Mouse (Mus musculus) 3134 (cell line): ENCODE measurements around the gene Gpr157.

Experiments
- DNase-seq: peaks from one replicate; pipeline ENCODE4 v3.0.0-alpha.2; 2011; ENCODE audit warnings: low spot score; ENCODE audit not compliant: insufficient read length; ENCODE audit errors: extremely low read depth

The Gpr157 gene

DNA sequence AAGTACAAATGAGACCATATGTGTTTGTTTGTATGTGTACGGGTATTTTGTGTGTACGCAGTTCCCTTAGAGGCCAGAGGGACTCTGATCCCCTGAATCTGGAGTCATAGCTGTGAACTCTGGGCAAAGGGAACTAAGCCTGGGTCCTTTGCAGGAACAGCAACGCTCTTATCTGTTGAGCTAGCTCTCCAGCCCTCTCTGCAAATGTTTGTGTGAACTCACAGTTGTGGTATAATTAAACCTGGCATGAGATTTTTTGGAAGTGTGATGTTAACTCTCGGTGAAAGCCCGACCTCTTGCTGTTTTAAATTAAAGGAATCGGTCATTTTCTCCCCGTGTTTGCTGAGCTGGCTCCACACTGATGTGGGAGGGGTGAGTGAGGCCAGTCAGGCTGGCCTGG is 18.5 kb downstream of the Gpr157 start:
- DNase-seq: no peak

DNA sequence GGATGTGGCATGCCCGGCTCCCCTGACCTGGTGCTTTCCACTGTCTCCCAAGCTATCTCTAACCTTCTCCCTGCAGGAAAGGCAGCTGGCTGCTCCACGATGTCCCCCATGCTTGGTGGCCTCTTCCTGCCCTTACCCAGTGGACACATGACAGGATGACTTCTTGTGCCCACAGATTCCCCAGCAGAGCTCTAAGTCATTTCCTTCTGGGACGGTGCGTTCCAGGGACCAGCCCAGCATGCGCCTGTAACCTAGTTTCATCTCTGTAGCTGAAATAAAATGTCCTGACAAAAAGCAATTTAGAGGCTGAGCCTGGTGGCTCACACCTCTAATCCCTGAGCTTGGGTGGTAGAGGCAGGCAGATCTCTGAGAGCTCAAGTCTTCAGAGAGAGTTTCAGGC is 19.5 kb downstream of the Gpr157 start:
- no peak for DNase-seq

DNA sequence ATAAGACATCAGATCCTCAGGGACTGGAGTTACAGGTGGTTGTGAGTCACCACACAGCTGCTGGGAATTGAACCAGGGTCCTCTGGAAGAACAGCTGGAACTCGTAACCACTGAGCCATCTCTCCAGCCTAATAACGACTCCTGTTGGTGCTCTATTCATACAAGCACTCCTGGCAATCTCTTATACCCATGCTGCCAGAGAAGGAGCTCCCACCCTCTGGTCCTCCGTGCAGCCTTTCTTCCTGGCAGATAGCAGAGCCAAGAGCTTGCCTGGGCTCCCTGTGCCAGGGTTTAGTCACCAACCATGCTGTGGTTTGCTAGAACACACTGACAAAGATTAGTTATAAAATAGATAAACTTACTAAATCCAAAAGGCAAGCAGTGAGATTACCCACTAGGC is 22.5 kb downstream of the Gpr157 start:
- peak; percentile 36 for DNase-seq

DNA sequence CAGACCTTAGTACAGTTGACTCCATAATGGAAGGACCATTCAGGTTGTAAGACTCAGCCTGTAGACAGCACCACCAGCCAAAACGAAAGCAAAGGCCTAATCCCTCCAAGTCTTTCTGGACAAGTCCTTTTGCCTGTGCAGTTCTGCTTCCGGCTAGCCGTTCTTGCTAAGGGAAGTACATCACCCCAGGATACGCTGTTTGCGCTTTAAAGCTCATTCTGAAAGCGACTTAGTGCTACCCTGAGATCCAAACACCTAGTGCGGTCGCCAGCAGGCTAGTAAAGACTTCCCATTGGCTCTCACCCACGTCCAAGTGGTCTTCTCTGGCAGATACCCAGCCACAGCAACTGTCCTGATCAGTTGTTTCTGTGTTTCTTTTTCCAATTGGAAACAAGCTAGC is 23.2 kb downstream of the Gpr157 start:
- DNase-seq: peak; percentile 16

DNA sequence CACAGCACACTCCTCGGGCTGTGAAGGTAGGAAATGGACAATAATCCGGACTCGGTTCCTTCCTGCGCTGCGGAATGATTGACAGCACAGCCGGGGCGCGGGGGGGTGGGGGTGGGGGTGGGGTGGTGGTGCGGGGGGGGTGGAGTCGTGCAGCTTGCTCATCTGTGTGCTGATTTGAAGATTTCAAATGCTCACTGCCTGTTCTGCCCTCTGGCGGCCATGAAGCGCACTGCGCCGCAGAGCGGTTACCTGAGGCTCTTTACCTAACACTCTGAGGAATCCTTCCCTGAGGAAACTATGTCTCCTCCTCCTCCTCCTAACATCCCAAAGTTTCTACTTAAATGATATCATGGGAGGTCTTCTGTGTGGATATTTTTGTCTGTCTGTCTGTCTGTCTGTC is 25.7 kb downstream of the Gpr157 start:
- peak; percentile 40 for DNase-seq

DNA sequence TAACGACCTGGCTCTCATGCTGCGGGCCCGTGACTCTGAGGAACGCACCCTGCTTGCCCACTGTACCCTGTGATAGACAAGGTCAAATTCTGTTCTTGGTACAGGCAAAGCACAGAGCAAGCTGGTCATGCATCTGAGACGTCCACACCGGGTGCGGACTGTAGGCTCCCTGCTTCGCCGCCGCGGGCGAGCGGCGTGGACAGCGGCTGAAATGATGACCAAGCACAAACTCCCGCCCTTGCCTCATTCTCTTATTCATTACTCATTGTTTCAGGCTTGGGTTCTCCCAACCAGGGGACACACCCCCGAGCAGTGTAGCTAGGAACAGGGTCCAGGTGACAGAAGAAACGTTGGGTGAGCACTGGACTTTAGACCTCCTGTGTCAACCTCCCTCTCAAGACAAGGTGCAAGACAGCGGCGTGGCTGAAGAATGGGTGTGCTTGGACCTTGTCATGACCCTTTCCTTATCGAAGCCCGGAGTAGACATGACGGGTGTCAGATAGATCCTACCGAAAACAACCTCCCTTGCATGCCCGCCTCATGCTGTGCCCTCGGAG is 27.4 kb downstream of the Gpr157 start:
- no peak for DNase-seq

DNA sequence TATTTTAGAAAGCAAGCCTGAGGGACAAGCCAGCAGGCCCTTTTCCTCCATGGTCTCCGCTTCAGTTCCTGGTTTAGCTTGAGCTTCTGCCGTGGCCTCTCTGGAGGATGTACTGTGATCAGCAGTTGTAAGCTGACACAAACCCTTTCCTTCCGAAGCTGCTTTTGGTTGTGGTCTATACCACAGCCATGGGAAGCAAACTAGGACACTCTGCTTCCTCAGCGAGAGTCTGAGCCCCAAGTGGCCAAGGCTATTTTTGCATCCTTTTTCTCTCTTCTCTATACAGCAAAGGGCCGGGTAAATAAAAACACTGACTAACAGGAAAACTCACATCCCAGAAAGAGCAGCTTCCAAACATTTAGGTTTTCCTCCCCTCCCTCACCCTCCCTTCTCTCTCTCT is 30.1 kb downstream of the Gpr157 start:
- DNase-seq: no peak

DNA sequence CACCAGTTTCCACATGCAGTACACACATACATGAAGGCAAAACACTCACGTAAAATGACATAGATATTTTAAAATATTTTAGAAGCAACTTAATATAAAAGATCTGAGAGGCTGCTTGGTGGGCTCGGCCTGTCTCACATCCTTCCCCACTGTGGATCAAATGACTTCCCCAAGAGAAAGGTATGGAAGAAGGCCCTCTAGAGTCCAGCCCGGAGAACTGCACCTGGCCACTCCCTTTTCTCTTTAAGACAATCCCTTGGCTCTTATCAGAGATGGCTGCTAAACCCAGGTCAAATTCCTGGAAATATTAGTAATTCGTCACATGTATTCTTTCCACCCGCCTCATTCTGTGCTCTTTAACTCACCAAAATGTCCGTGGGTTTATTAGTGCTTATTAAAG is 31.0 kb downstream of the Gpr157 start:
- no peak for DNase-seq

DNA sequence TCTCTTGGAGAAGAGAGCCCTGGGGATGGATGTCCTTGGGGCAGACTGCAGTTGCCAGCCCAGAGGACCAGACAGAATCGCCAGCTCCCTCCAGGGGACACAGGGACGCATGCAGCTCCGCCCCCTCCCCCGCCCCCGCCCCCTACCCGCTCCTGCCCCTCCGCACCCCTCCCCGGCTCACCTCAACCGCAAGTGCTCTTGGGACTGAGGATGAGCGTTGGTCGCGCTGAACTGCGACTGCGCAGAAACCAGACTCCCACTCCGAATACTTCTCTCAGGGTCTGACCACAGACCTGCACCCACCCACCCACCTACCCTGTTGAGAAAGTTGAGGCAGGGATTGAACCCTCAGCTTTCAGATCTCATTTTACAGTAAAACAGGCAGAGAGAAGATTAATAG is 31.9 kb downstream of the Gpr157 start, which contains the start of gene Slc2a5:
Gene Slc2a5, plus strand, starts transcription at position 229 of the 400 bp plus-strand sequence.
- no peak for DNase-seq

DNA sequence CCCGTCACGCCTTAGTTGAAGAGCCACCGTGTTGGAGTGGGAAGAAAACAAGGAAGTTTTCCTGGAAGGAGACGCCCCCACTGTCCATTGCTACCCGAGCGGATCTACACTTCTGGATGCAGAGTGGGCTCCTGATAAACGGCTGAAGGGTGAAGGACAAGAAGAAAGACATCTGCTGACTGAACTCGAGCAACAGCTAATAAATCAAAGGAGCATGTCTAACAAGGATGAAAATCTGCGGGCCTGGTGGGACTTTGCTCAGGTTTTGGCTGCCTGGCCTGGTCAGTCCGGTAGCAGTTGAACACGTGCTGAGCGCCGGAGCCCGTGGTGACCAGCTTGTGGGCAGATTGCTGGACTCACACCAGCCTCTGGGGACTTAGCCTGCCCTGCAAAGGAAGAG is 32.5 kb downstream of the Gpr157 start:
- DNase-seq: no peak

DNA sequence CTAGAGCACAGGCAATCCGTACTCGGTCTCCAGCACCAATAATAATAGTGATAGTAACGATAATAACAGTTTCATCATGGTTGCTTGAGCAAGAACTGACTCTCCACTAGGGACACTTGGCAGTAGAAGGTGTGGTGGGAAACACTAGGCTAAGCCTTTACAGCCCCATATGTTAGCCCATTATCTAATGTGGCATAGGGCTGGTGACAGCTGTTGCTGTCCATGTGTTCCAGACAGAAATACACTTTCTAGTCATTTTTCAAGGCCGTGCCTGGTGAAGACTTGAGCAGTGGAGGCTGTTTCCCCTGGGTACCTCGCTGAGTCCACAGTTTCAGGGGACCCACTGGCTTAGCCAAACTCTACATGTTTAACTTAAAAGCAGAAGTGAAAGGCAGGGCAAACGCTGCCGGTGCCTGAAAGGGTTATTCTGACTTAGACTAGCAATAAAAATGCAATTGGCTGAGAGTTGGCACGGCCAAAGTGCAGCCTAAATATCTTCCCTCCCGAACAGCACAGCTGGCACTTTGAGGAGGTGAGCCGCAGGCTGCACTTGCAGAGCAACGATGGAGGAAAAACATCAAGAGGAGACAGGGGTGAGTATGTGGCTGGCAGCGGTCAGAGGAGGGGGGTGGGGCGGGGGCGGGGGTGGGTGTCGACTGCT is 33.1 kb downstream of the Gpr157 start:
- no peak for DNase-seq

DNA sequence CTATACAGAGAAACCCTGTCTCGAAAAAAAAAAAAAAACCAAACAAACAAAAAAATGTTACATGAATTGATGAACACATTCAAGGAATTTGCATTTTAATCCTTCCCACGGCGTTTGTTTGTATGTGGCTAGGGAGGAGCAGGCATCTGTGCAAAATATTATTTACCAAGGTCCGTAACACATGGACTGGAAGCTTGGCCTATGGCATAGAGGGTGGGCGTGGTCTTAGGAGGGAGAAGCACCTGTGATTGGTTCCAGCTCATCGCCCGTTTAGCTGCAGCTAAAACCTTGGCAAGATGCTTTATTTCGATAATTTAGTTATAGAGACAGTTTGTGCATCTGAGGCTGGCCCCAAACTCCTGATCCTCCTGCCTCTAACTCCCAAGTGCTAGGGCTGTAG is 34.3 kb downstream of the Gpr157 start:
- DNase-seq: no peak

DNA sequence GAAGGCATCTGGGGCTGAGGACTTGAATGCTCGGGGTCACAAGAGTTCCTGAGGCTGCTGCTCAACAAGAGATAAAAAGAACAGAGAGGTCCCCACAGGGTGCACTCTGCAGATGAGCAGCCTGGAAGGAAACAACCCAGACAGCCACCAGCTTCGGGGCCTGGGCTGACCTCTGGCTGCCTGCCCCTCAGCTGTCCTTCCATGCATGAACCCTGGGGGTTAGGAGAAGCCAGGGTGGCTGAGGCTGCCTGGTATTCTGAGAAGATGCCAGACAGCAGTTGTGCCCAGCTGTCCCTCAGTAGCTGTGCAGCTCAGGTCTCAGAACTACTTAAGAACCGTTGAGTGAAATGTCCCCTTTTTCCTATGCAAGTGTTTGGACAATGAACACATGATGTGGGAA is 35.3 kb downstream of the Gpr157 start:
- no peak for DNase-seq

DNA sequence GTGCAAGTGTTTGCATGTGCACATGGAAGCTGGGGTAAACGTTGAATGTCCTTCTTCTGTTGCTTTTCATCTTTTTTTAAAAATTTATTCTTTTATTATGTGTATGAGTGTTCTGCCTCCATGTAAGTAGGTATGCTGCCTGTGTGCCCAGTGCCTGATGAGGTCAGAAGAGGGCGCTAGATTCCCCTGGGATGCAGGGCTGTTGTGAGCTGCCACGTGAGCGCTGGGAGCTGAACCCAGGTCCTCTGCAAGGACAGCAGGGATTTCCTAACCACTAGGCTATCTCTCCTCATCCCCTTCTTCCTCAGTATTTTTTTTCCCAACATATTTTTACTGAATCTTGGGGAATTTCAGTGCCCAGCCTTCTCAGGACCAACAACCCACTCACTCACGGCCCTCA is 39.2 kb downstream of the Gpr157 start:
- no peak for DNase-seq

DNA sequence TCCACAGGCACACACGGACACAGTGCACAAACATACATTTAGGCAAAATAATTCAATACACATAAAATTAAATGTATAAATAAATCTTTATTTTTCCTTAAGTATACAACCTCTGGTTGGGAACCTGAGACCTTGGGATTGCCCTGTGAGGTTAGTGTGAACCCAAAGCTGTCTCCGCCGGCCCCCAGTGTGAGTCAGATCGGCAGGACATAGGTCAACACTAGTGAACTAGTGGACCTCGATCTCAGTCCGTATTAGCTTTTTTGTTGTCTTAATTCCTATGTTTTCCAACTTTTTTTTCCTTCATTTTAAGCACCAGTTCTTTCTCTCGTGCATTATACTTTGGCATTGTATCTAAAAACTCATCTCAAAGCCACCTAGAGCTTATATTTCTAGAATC is 40.7 kb downstream of the Gpr157 start:
- no peak for DNase-seq

DNA sequence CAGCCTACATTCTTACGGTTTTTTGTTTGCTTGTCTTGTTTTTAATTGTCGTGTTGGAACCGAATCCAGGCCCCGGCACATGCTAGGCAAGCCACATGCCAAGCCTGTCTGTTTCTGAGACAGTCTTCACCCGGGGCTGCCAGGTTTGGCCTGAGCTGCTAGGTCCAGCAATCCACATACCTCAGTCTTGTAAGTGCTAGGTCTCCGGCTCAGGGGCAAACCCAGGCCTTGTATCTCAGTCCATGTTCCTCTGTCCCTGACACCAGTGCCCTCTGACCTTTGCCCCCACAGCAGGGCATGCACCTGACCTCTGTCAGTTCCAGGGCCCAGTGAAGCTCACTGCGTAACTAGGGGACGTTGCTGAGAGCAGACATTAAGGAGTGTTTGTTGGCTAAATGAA is 41.4 kb downstream of the Gpr157 start:
- DNase-seq: no peak

DNA sequence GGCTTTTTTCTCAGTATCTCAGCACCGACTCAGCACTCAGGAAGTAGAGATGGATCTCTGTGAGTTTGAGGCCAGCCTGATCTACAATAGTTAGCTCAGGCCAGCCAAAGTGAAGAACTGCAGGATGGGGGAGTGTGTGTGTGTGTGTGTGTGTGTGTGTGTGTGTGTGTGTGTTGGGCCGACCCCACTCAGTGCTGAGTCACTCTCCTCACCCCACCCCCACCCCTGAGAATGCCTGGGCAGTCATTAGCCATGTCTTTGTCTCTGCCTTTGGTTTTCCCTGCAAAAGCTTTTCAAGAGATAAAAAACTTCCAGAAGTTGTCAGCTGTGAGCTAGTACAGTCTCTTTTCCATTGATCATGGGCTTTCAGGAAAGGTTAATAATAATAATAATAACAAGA is 43.5 kb downstream of the Gpr157 start:
- DNase-seq: no peak

DNA sequence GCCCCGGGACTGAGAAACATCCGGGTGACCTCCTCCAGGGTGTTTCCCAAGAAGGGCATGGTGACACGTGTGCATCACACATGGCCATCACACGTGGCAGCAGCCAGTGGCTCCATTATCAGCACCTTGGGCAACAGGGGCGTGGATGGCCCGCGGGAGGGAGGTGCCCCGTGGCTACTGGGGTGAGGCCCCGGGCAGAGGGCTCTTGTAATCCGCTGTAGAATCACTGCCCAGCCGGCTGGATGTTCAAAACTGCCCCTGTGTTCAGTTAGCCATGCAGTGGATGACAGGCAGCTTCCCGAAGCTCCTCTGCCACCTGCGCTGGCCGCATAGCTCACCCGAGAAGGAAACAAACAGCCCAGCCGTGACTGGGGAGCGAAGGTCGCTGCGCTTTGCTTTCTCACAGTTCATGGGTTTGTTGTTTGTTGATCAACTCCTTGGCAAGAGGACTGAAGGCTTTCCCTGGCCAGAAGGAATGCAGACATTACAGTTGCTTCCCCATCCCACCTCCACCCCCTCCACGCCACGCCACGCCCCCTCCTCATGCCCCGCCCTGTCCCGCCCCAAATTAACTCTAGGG is 45.6 kb downstream of the Gpr157 start:
- DNase-seq: no peak

DNA sequence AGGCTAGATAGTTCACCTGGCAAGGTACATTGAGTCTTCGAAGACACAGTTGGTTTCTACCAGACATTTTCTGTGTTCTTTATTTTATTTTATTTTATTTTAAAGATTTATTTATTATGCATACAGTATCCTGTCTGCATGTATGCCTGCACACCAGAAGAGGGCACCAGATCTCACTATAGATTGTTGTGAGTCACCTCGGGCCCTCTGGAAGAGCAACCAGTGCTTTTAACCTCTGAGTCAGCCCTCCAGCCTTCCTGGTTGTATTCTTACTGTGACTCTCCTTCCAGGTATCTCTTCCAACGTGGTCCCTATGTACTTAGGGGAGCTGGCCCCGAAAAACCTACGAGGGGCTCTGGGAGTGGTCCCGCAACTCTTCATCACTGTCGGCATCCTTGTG is 48.1 kb downstream of the Gpr157 start:
- DNase-seq: no peak

DNA sequence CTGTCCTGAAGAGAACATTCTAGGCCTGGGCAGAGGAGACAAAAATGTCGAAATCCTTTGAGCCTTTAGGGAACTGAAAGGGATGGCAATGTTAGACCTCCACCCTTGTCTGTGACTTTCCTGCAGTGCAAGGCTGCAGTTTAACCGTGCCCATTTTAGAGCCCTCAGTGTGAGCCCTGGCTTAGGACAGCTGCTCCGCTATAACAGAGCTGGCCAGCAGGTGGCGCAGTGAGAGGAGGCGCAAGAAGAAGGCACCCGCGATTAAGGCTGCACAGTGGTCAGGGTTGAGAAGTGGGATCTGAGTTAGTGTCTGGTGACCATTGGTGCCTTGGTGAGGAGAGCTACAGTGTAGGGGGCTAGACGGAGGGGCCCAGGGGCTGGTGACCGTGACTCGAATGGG is 49.5 kb downstream of the Gpr157 start:
- DNase-seq: peak; percentile 33

DNA sequence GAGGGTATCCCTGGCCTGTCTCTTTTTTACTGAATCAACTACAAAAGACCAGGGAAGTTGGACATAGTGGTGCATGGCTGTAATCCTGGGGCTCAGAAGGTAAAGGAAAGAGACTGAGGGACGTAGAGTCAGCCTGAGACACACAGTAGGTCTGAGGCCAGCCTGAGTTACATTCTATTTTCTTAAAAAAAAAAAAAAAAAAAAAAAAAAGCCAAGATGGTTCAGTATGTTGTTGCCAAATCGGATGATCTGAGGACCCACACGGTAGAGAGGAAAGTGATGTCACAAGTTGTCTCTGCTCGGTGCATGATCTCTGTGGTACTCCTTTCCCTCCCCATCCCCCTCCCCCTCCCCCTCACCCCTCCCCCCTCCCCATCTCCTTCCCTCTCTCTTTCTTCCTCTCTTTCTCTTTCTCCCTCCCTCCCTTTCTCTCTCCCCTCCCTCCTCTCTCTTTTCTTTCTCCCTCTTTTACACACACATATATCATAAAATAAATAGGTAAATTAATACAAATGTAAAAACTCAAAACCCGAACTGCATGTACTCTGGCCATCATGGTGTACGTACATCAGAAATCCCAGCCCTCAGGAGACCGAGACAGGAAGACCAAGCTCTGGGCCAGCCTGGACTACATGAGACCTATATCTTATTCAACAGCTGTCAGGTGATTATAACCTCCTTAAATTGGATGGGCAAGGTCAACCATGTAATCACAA is 50.4 kb downstream of the Gpr157 start:
- no peak for DNase-seq

DNA sequence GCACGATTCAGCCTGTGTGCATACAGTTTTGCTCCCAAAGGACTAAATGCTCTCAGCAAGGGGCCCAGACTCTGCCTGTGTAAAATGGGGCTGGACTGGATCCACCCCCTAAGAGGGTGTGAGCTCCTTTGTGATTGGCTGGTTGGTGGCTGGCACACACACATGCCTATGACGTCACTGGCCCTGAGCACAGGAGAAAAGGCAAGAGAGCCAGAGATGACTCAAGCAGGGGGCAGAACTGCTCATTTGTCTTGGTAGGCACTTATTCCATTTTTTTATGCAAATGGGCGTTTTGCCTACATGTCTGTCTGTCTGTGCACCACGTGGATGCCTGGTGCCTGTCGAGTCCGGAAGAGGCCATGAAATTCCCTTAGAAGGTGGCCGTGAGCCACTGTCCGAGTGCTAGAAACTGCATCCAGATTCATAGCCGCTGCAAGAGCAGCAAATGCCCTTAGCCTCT is 50.9 kb downstream of the Gpr157 start:
- DNase-seq: peak; percentile 70
